Mouse (Mus musculus): Measurements from ENCODE around the gene Gabrr3.
"Not testable (repeated sequence)": the region's sequence is repeated elsewhere in the genome, so short reads cannot be mapped to it uniquely, and the experiment has no call there.

Gabrr3 gene

GRCm38 (mm10) chr16:59407032-59407431 lies at the start of gene Gabrr3:
Gene Gabrr3 (plus strand): TSS chr16:59407332.
- no peak for DNase-seq (ENCODE audit: low spot score in 2 of 2)

- DNase-seq (ENCODE audit: low spot score in 2 of 2) = no peak
Measured at GRCm38 (mm10) chr16:59363893-59364292, 43.2 kb upstream of the Gabrr3 start, which contains the start of gene Olfr209. Gene Olfr209 (minus strand): TSS chr16:59363993.

GRCm38 (mm10) chr16:59393300-59393699 lies 13.8 kb upstream of the Gabrr3 start:
- DNase-seq (ENCODE audit: low spot score in 2 of 2) = peak; percentile 47 to 53

GRCm38 (mm10) chr16:59401102-59401501 lies 6.0 kb upstream of the Gabrr3 start:
- DNase-seq (ENCODE audit: low spot score in 2 of 2) = no peak

DNA sequence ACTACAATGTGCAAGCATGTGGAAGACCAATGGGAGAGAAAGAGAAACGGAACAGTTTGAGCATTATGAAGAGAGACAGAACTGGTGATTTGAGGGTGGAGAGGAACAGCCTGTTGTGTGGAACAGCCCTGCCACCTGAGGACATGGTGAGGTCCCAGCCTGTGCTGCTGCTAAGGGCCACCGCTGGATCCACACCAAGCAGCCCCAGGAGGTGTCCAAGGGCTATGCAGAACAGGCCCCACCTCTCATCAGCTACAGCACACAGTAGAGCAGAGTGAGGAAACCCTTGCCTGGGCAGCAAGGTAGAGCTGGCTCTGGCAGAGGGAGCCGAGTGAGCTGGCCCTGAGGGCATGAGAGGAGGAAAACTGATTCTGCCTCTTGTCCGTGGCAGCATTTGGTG lies 5.1 kb upstream of the Gabrr3 start:
- DNase-seq (ENCODE audit: low spot score in 2 of 2) = no peak

DNA sequence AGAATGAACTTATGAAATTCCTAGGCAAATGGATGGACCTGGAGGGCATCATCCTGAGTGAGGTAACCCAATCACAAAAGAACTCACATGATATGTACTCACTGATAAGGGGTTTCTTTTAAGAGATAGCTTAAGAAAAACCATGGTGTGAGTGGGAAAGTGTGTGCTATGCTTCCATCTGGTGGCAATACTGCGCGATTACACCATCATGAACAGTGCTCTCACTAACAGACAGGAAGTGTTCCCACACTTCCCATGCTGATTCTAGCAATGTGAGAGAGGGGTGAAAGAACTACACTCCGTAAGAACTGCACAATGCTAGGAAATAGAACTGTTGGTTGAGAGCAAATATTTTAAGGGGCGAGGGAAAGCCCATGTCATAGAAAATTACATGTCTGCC lies 3.4 kb upstream of the Gabrr3 start:
- peak in 1 of 2 experiments; percentile 26 for DNase-seq (ENCODE audit: low spot score in 2 of 2)

DNA sequence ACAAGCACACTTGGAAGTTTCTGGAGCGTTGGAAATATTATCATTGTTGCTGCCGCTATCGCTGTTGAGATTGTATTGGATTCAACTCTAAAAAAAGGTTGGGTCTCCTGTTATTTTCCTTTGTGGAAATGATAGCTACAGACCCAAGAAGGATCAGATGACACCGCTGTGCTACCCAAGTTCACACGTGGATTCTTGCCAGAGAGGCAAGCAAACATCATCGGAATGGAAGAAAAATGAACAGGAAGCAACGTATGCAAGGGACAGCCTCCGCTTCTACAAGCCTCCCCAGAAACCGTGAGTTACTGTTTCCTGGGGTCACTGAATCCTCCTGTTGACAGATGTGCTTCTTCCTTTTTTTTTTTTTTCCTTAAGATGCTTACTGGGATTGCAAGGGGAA lies 2.3 kb upstream of the Gabrr3 start:
- DNase-seq (ENCODE audit: low spot score in 2 of 2) = no peak

DNA sequence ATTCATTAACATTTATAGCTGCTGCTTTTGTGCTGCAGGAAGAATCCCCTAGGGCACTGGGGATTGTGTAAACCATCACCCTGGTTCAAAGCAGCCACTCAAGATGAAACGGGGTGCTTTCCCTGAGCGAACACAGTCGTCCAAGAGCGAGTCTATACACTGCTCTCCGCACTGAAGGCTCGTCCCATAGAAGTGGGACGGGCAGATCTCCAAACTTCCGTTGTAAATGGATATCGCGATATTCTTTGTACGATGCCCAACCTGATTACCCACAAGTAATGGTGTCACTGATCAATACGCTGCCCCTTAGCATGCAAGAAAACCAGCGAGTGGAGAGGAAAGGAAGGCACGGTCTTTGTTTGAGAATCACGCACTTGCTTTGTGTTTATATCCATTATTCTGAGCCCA lies 2.2 kb downstream of the Gabrr3 start:
- DNase-seq (ENCODE audit: low spot score in 2 of 2) = no peak

GRCm38 (mm10) chr16:59409800-59410199 lies 2.7 kb downstream of the Gabrr3 start:
- DNase-seq (ENCODE audit: low spot score in 2 of 2) = no peak

GRCm38 (mm10) chr16:59413475-59413874 lies 6.3 kb downstream of the Gabrr3 start:
- DNase-seq (ENCODE audit: low spot score in 2 of 2) = no peak

DNA sequence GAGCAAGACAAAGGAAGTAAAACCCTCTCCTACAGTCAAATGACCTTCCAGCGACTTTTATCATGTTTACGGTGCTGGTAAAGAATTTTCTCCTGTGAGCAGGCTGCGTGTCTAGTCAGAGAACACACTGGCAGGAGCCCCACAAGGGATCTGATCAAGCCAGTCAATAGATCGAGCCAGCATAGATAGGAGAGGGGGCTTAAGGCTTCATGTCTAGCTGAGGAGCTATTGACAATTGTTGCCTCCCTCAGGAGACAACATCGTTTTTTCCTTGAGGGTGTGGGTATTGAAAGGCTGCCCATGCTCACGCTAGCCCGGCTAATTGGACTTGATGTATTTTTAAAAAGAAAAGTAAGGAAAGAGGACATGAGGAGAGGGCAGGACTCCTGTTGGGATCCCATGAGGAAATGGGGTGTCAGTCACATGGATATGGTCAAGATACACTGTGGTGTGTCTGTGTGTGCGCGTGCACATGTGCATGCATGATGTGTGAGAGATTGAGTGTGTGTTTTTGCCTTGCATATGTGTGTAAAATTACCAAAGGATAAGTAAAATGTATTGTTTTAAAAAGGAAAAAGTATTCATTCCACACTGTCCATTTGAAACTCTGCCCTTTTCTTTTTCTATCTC lies 13.2 kb downstream of the Gabrr3 start:
- DNase-seq (ENCODE audit: low spot score in 2 of 2) = no peak

DNA sequence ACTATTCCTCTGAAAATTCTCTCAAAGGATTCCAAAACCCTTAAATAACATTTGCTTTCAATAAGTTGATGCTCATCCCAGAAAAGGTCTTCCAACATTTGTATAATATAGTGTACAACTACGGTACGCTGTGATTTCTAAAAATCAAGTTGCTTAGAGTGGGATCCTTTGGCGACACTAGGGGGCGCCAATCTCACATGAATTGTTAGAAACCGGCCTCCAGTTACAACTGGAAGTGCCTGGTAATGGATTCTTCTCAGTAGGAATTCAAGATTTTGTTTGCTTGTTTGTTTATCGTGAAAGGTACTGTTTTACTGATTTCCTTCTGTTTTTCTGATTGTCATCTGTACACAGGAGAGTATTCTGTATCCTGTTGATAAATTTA lies 13.7 kb downstream of the Gabrr3 start:
- peak; percentile 21 to 67 for DNase-seq (ENCODE audit: low spot score in 2 of 2)

DNA sequence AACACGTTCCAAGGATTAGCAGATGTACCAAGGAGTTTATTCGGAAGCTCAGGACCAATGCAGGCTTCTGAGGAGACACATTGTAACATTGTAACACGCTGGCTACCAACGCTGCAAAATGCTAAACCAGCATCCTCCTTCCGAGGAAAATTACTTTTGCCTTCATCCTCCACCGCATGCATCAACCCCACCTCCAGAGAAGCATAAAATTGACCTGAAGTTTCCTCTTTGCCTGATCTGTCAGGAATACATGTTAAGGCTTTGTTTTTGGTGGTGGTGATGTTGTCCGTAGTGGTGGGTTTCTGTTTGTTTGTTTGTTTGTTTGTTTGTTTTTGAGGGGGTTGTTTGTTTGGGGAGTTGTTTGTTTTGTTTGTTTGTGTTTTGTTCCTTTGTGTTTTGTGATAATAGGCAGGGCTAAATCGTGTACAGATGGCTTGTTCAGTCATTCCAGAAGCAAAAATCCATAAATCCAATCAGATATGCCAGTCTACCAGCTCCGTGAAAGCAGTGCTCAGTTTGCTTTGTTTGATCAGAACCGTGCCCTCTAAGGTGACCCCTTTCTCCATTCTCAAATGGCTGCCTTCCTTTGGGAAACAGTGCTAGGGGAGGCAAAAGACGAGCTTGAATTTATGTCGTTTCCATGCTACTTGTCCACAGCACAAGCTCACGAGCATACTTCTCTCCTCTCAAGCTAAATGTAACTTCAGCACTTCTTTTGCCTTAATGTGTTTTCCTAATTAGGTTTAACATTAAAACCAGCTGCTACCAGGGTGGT lies 14.6 kb downstream of the Gabrr3 start:
- DNase-seq (ENCODE audit: low spot score in 2 of 2) = no peak

GRCm38 (mm10) chr16:59427960-59428359 lies 20.8 kb downstream of the Gabrr3 start:
- no peak for DNase-seq (ENCODE audit: low spot score in 2 of 2)

DNA sequence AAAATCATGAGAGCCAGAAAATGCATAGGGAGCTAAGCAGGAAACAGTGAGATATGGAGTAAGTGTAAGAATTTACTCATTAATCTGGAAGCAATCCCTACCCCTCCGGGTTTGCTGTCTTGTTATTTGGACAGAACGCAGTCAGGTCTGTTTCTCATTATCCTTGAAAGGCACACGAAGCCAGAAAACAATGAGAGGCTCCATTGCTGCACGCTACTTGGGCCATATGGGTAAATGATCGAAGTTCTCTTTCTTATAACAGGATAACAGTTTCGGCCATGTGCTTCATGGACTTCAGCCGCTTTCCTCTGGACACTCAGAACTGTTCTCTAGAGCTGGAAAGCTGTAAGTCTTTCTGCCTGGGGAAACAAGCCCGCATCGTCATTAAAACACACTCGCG lies 26.0 kb downstream of the Gabrr3 start:
- DNase-seq (ENCODE audit: low spot score in 2 of 2) = no peak

DNA sequence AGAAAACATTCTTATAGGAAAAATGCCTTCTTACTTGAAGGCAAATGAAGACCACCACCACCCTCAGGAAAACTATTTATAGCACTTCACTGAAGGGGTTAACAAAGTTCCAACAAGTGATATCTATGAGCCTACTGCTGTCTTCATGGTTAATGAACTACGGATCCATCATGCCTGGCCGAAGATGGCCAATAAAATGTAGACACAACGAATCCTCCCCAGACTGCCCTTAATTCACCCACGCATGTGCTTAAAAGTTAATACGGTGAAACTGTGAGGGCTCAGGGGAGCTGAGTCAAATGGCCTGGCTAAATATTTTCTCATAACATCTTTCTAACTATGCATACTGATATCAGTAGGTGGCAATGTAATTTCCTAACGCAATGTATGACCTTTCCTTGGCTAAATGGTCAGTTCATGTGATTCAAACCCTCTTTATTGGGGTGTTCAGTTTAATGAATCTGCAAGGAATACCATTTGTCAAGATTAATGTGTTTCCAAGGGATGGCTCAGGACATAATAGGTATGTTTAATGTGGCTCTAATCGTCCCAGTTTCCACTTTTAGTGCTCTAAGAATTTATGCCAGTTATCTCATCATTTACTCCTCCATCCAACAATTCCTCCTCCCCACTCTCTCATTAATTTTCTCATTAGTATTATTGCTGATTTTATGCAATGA lies 37.9 kb downstream of the Gabrr3 start:
- DNase-seq (ENCODE audit: low spot score in 2 of 2) = no peak

GRCm38 (mm10) chr16:59448181-59448580 lies 41.0 kb downstream of the Gabrr3 start:
- DNase-seq (ENCODE audit: low spot score in 2 of 2) = no peak

DNA sequence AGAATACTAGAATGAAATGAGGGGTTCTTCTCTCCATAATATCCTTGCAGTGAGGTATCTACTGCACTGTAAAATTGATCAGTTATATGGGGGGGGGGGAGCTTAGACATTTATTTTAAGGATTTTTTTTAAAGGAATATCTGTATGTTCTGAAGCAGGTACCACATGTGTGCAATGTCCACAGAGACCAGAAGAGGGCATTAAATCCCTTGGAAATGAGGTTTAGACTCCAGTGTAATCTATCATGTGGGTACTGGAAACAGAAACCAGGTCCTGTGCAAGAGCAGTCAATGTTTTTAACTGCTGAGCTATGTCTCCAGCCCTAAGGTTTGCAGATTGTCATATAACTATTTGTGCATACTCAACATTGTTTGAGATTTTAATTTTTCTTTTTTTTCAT lies 42.0 kb downstream of the Gabrr3 start:
- no peak for DNase-seq (ENCODE audit: low spot score in 2 of 2)

- no peak for DNase-seq (ENCODE audit: low spot score in 2 of 2)
Measured at GRCm38 (mm10) chr16:59451813-59452212, 44.7 kb downstream of the Gabrr3 start.

DNA sequence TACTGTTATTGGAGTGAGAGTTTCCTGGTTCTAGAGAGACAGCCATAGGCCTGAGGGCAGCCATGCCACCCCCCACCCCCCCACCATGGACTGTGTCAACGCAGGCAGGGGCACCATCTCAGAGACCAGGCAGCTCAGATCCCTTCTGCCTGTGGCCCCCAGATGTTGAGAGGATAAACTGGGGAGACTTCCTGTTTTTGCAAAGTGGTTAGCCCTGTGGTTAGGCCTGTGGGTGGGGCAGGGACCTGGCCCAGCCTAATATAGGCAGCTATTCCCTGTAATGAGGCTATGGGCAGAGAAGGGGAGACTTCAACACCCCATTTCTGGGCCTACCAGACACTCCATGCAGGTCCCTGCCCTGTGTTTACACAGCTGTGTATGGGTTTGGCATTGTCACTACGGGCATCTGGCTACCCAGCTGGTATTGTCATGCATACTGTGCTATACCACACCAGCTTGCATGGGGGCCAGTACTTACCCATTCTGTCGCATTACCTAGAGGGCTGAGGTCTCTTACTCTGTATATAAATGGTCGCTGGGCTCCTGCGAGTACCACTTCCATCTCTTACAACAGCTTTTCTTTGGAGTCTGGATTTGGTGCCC lies 52.2 kb downstream of the Gabrr3 start:
- not testable (repeated sequence) for DNase-seq (ENCODE audit: low spot score in 2 of 2)

DNA sequence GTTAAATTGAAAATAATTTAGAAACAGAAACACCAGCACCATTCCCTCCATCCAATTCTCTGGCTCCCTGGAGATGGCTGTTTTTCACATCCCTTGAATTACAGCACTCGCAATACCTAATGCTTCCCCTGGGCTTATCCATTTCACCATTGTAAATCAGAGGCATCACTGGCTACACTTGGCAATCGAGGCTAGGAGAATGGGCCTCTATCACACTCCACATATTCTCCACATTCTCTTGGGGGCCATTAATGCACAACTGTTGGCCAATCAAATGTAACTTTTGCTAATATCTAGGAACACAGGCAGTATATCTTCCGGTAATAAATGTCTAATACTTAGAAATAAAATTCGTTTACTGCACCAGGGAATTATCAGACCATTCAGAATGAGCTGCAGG lies 56.4 kb downstream of the Gabrr3 start:
- DNase-seq (ENCODE audit: low spot score in 2 of 2) = no peak

GRCm38 (mm10) chr16:59463973-59464372 lies 56.8 kb downstream of the Gabrr3 start:
- DNase-seq (ENCODE audit: low spot score in 2 of 2) = no peak

Data from frontal cortex, postnatal 14 days (tissue).